Mouse (Mus musculus): Measurements from ENCODE around the gene Tex14.
"Not testable (repeated sequence)": the region's sequence is repeated elsewhere in the genome, so short reads cannot be mapped to it uniquely, and the experiment has no call there.

Gene Tex14

GRCm38 (mm10) chr11:87404876-87405275, at the start of gene Tex14, which contains the start of gene Rad51c:
Gene Tex14 (plus strand): TSS chr11:87405065.
Gene Rad51c (minus strand): TSS chr11:87404954.
- no peak for DNase-seq (ENCODE audit: extremely low spot score)

- DNase-seq (ENCODE audit: extremely low spot score), result peak; percentile 45
These were observed 47.3 kb upstream of the Tex14 start for GRCm38 (mm10) chr11:87357317-87358300.

- peak; percentile 87 for DNase-seq (ENCODE audit: extremely low spot score)
These were observed 46.3 kb upstream of the Tex14 start, which contains the start of gene Ppm1e for GRCm38 (mm10) chr11:87358331-87359261. Gene Ppm1e (minus strand): TSS chr11:87359023.

GRCm38 (mm10) chr11:87359262-87359612, 45.6 kb upstream of the Tex14 start:
- DNase-seq (ENCODE audit: extremely low spot score), result no peak

- no peak for DNase-seq (ENCODE audit: extremely low spot score)
These were observed 39.7 kb upstream of the Tex14 start for GRCm38 (mm10) chr11:87365120-87365519.

- DNase-seq (ENCODE audit: extremely low spot score), result no peak
These were observed 37.8 kb upstream of the Tex14 start for GRCm38 (mm10) chr11:87367061-87367460.

GRCm38 (mm10) chr11:87367865-87368580, 36.8 kb upstream of the Tex14 start:
- DNase-seq (ENCODE audit: extremely low spot score), result no peak

- DNase-seq (ENCODE audit: extremely low spot score), result no peak
These were observed 20.3 kb upstream of the Tex14 start for GRCm38 (mm10) chr11:87384551-87384950.

- no peak for DNase-seq (ENCODE audit: extremely low spot score)
These were observed 19.2 kb upstream of the Tex14 start for GRCm38 (mm10) chr11:87385676-87386075.

GRCm38 (mm10) chr11:87393855-87394254, 11.0 kb upstream of the Tex14 start:
- peak; percentile 32 for DNase-seq (ENCODE audit: extremely low spot score)

- DNase-seq (ENCODE audit: extremely low spot score), result no peak
These were observed 6.5 kb upstream of the Tex14 start for GRCm38 (mm10) chr11:87398402-87398801.

GRCm38 (mm10) chr11:87404111-87404853, 583 bp upstream of the Tex14 start:
- peak; percentile 98 for DNase-seq (ENCODE audit: extremely low spot score)

- not testable (repeated sequence) for DNase-seq (ENCODE audit: extremely low spot score)
These were observed 8.5 kb downstream of the Tex14 start for GRCm38 (mm10) chr11:87413412-87413811.

- DNase-seq (ENCODE audit: extremely low spot score), result no peak
These were observed 11.3 kb downstream of the Tex14 start for GRCm38 (mm10) chr11:87416120-87416519.

GRCm38 (mm10) chr11:87420861-87421260, 16.0 kb downstream of the Tex14 start:
- no peak for DNase-seq (ENCODE audit: extremely low spot score)

GRCm38 (mm10) chr11:87421760-87422201, 16.9 kb downstream of the Tex14 start:
- peak; percentile 41 for DNase-seq (ENCODE audit: extremely low spot score)

- peak; percentile 93 for DNase-seq (ENCODE audit: extremely low spot score)
These were observed 17.9 kb downstream of the Tex14 start for GRCm38 (mm10) chr11:87422511-87423340.

- DNase-seq (ENCODE audit: extremely low spot score), result no peak
These were observed 18.9 kb downstream of the Tex14 start for GRCm38 (mm10) chr11:87423551-87424325.

GRCm38 (mm10) chr11:87426121-87426449, 21.2 kb downstream of the Tex14 start:
- no peak for DNase-seq (ENCODE audit: extremely low spot score)
